Mouse (Mus musculus) G1E-ER4 (cell line): Measurements from ENCODE around the gene Pgm2l1. TPM values are rescaled to one million over a fixed set of nuclear protein-coding genes. Genes with fewer than 3 reads are reported as not detected.

Source experiments
- GATA1 ChIP-seq: IDR thresholded peaks from one replicate; pipeline ENCODE4 v1.8.0; 2012; ENCODE audit warnings: low read length, inconsistent platforms
- polyA plus RNA-seq: library from polyadenylated mRNA; stranded (reverse); fragments of >175 nt; gene quantifications from 2 replicates; pipeline ENCODE4 v1.2.3, GENCODE M21; 2012

Pgm2l1 gene
- polyA plus RNA-seq: 19.5 and 24.7 TPM in 2 replicates

DNA sequence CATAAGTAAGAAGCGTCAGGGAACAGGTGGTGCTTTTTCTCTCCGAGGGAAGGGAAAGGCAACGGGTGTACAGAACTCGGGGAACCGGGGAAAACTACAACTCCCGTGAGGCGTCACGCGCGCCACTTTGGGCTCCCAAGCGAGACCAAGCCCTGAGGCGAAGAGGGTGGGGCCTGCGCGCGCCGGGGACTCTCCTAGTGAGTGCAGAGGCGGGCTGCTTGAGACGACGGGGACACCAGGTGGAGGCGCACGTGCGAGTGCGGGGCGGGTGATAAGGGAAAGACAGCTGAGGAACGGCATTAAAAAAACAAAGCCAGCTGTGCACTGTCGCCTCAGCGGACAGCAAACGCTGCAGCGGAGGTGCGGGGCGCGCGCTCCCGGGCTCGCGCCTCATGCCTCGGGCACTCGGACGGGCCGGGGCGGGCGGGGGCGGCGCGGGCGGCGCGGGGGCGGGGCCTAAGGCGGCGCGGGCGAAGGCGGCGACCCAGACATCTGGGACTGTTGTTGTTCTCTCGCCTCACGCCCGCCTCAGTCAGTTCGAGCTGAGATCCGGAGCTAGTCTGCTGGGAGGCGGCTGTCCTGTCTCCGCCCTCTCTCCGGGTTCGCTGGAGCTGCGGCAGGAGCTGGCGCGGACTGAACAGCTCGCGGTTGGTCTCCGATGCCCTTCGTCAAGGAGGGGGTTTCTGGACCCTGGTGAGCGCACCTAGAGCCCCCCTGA lies at the start of gene Pgm2l1:
Gene Pgm2l1 (plus strand): TSS at position 237 of the 718 bp plus-strand sequence.
- no peak for TF ChIP-seq GATA1

DNA sequence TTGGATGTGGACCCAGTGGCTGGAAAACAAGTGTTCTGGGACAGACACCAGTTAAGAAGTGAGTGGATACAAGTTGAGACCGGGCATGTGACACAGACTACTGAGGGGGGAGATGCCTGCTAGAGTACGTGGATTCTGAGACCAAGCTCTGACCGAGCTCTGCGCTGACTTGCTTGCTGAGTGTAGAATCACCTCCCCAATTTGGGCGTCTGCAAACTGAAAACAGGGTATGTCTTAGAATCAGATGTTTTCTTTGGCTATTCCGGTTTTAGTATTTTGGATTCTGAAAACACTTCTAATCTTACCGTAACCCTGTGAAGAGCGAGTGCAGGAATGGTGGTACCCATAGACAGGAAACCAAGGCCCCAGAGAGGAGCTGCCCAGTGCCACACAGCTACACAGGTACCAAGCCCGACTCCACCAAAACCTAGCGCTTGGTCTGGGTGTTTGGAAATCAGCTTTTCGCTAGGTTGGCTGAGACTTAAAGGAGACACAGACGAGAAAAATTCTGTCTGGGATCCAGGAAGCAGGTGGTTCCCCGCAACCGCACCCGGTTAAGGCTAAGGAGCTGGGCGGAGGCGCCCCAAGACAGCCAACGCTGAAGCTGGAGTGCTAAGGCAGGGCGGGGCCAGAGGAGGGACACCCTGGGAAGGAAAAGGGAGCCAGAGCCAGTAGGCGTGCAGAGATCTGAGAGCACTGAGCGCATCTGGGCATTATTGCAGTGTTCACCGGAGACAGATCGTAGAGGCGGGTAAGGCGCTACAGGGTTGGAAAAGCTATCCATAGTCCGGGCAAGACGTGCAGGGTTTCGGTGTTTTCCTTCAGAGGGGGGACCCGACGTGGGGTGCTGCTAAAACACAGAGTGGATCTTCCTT lies 48.9 kb upstream of the Pgm2l1 start:
- no peak for TF ChIP-seq GATA1

DNA sequence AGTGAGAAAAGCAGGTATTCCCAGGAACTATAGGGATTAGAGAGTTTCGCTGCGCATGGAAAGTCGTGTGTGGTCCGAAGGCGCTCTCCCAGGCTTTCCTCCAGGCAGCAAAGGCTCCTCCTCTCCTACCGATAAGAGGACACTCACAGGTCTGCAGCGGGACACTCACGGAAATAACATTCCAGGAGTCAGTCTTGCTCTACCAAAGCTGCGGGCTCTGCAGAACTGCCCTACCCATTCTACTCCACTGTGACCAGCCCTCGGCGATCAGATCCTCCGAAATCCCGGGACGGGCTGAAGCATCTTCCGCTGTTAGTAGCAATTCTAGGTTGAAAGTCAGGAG lies 48.3 kb upstream of the Pgm2l1 start:
- TF ChIP-seq GATA1: no peak

DNA sequence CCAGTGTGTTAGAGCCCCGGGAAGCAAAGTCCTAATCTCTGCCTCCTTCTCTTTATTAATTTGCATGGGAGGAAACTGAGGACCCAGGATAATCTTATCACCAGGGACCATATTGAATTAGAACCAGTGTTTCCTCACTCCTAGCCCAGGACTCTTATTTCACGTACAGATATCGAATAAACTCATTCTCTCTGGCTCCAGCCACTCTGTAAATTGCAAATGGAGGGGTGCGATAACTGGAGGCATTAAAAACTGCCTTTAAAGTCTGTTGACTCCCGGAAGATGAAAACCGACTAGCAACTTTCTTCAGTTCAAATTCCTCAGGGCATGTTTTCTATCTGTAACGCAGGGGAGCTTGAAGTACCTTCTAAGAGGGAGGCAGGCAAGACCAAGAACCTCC lies 47.8 kb upstream of the Pgm2l1 start:
- TF ChIP-seq GATA1: peak; percentile 80

DNA sequence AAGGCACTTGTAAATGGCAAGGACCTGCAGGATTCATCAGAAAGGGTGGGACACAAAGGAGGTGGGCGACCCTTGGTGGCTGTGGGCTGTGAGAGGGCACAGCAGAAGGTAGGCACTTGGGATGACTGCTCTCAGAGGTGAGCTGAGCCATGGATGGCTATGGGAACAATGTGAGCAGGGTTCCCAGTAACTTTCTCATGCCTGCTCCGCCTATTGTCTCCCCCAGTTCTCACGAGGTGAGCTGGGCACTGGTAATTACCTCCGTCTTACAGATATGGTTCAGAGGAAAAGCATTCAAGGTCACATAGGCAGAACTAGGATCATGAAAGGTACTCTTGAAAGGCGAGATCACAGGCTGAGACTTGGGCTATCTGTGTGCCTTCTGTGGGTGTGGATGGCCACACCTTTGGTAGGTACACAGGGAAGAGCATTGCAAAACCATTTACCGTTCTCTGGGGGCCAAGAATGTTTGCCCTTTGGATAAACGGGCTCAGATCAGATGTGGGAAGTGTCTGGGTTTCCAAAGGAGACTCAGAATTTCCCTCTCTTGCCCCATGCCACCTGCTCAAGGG lies 47.3 kb upstream of the Pgm2l1 start:
- no peak for TF ChIP-seq GATA1

DNA sequence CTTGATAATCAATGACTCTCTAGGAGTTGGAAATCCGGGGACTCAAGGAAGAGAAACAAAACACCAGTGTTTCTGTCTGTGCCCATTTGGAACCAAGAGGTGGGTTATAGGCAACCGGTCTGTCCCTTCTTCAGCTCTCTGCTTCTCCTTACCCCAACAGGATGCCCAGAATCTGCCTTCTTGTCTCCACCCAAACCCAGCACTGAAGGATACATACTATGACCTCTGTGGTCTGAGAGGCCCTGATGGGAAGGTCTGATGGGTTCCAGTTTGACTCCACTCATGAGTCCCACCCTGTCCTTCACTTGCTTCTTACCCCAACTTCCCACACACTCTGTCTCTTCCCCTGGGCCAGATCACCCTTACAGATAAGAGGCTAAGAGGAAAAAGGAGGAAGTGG lies 46.0 kb upstream of the Pgm2l1 start:
- no peak for TF ChIP-seq GATA1

DNA sequence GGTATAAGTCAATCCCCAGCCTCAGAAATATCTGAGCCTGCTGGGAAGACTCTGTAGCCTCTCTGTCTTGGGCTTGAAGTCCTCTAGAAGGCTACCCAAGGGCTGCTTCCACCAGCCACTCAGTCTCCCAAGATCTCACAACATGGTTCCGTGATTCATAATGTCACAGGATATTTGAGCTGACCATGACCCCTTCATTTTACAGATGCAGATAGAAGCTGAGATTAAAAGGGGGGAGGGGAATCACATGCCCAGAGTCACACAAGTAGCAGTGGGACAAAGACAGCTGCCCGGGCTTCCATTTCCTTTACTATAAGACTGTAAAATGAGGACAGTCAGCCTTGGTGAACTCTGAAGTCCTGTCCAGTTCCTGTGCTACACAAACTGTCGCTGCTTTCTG lies 45.6 kb upstream of the Pgm2l1 start:
- no peak for TF ChIP-seq GATA1

DNA sequence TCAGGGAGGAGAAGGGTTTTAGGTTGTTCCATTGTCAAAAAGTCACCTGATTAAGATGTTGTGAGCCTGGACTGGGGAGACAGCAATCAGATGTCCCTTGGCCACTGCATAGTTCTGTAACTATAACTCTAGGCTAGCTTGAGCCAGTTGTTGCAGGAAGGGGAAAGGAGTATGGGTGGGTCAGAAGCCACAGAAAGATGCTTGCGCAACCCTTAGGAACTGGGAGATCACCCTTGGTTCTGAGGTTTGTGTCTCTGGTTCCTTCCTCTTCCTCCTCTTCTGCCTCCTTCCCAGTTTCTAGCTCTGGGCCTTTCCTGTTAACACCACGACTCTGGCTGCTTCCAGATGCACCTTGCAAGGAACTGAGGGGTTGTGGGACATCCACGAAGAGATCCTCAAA lies 44.8 kb upstream of the Pgm2l1 start:
- no peak for TF ChIP-seq GATA1

DNA sequence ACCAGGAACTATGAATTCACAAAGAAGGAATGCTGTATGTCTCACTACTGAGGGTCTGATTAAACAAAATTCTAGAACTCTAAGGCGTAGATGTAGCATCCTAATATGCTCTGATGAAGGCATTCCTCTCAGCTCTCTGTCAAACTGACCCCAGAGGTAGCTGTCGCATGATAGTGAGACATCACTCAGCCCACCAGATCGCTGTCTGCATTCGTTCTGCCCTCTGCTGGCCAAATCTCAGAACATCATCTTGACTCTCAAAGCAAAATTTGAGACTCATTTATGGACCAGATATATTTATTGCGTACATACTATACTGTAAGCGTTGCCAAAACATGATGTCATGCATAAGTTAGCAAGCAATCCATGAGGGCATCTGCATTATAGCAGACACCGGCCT lies 39.6 kb upstream of the Pgm2l1 start:
- TF ChIP-seq GATA1: no peak

DNA sequence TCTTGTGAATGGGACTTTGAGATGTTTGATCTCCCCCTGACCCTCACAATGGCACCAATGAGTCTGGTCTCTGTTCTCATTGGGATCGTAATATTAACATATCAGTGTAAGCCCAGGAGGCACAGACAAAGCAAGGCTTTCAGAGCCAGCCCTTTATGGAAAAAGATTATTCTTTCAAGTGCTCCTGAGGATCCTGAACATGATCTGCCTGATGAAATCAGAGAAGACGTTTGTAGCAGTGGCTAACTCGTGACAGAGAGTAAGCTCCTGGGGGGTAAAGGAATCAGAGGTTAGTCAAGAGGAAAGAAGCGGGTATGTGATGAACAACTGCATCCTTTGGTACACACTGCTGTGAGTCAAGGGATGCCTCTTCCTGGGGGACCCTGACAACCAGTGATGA lies 37.0 kb upstream of the Pgm2l1 start:
- TF ChIP-seq GATA1: no peak

DNA sequence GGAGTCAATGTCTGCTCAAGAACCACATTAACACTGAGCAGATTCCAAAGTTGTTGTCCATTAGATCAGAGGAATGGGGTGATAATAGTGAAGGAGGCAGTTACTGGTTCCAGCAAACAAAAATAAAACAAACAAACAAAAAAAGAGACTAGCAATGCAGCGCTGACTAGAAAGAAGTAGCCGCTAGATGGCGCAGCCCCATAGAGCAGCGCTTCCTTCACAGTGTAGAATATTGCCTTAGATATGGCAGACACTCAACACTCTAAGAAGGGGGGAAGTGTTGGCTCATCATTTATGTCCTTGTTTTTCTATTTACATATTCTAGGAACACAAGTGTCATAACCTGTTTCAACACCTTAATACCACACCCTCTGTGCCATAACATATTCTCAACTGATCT lies 36.4 kb upstream of the Pgm2l1 start:
- no peak for TF ChIP-seq GATA1

DNA sequence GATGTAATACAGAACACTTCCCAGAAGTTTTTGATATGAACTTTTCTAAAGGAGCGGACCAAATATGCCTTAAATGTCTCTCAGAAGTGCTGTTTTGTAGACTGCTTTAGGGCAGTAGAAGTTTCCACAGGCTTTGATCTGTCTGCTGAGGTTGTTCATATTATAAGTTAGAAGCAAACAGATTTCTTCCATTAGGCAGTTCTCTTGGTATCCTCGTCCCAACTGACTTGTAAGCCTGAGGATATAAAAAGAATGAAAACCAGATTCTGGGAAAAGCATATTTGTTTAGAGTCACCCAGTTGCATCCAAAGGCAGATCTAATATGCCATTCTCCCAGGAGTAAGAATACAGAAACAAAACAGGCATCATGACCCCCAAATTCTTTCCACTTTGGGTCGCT lies 26.0 kb upstream of the Pgm2l1 start:
- TF ChIP-seq GATA1: no peak

DNA sequence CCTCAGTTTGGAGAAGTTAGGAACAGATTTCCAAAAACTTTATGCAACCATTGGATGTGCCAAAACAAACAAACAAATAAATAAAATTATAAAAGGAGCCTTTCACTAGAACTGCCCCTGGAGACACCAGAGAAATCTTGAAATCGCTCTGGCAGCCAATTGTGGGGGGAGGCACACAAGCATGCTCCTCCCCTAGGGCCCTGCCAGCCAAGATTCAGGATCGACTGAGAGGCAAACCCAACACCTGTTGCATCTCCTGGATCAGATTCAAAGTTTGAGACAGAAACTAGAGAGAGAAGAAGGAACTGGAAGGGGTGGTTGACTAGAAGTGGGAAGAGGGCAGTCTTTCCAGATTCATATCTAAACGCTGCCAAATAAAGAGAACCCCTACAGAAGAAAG lies 23.6 kb upstream of the Pgm2l1 start:
- TF ChIP-seq GATA1: no peak

DNA sequence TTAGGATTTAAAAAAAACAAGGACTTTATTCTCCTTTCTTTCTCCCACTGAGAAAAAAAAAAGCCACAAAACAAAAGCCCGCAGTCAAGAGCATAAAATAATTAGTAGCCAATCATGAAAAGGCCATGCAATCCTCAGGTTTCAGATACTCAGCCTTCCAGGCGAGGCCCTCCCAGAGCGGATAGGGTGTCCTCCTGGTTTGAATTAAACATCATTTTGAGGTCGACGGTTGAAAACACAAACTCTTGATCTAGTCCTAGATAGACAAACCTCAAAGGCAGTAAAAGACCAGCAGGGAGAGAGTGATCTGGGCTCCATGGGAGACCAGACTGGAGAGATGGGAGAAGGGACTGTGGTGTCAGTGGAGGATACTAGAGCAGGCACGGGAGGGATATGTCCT lies 22.3 kb upstream of the Pgm2l1 start:
- no peak for TF ChIP-seq GATA1

DNA sequence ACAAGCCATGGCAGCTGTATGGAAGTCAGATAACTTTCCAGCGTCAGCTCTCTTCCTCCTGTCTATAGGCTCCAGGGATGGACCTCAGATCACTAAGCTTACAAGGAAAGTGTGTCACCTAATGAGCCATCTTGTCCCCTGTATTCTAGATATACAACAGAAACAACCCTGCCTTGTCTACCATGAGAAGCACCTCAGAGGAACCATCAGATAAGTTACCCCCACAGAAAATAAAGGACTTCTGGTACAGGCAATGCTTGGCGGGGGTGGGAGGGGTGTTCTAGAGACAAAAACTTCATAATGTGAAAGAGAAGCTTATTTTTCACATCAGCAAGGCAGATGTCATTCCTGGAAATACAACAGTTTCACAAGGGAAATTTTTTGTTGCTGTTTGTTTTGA lies 21.1 kb upstream of the Pgm2l1 start:
- no peak for TF ChIP-seq GATA1

DNA sequence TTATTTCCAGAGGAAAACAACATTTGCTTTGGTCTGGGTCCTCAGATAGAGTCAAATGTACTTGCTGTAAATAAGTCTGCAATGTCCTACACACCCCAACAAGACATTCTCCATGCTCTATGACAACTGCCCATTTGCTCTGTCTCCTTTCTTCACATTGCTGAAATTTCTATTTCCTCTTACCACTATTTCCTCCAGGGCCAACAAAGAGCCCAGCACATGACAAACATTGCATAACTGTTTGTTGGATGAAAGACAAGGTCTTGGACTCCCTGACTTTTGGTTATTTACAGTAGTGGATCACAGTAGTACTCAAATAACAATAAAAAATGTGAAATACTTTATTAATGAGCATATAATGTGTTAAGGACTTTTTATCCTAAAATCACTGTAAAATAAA lies 19.3 kb upstream of the Pgm2l1 start:
- no peak for TF ChIP-seq GATA1

DNA sequence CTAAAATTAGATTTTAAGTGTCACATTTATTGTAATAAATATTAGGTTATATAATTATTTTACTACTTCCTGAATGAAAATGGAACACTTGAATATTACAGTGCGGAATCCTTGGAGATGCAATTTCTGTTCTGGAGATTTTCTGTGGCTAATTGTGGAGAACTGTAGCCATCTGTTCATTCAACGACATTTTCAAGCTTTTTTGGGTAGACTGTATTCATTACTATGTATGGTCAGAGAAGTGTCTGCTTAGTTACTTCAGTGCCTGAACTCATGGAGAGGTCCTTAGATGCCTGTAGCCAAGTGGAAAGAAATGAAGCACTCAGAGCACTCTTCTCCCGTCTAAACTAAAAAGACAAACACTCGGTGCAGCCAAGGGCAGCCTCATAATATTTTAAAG lies 12.9 kb upstream of the Pgm2l1 start:
- no peak for TF ChIP-seq GATA1
